Mouse (Mus musculus): ENCODE data around the gene Mrps21. TPM values are rescaled to one million over a fixed set of nuclear protein-coding genes. Genes with fewer than 3 reads are reported as not detected.

Mrps21 gene
- polyA plus RNA-seq, 1 experiment: 17.3 TPM

DNA sequence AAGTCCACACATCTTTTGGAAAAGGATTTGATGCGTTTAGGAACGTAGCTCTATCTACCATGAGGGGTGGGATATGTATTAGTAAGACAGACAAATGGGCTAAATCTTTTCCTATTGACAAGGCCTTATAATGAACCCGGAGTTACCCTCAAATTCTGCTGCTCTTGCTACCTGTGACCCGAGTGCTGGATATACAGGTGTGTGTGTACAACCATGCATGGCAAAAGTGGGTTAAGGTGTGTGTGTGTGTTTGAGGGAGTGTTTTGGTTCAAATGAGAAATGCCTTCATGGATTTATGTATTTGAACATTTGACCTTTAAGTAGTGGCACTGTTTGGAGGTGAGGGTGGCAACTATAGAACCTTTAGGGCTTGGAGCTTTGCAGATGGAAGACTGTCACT, 42.3 kb downstream of the Mrps21 start:
- no peaks in the 10 kb centered on the region for H3K9me3 ChIP-seq (ENCODE audit: control insufficient read depth, low read length)
- peaks cover 4% of the 10 kb centered on the region for H3K4me1 ChIP-seq (ENCODE audit: control insufficient read depth)
- no peak for TF ChIP-seq TAL1 (IDR thresholded peaks at IDR 0.05; ENCODE audit: low read length)
- TF ChIP-seq GATA1 (IDR thresholded peaks at IDR 0.05; ENCODE audit: low read length): no peak
- peaks cover 69% of the 10 kb centered on the region for H3K36me3 ChIP-seq (ENCODE audit: control insufficient read depth)
- H3K27me3 ChIP-seq (ENCODE audit: control insufficient read depth): no peaks in the 10 kb centered on the region
- H3K4me3 ChIP-seq (replicated peaks): no peak overlapping the region

DNA sequence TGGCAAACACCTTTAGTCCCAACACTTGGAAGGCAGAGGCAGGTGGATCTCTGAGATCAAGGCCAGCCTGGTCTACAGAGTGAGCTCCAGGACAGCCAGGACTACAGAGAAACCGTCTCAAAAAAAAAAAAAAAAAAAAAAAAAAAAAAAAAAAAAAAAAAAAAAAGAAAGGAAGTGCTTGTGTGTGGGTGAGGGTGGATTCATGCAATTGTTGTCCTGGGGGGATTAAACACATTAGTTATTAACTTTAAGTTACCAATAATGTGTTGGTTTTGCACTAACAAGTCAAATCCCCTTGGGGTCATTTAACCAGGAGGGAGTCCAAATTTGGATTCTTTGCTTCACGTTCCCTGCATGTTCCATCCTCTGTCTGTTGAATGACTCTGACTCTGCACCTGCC, 45.0 kb downstream of the Mrps21 start:
- no peaks in the 10 kb centered on the region for H3K27me3 ChIP-seq (ENCODE audit: control insufficient read depth)
- TF ChIP-seq GATA1 (IDR thresholded peaks at IDR 0.05; ENCODE audit: low read length) (no peak), TAL1 (IDR thresholded peaks at IDR 0.05; ENCODE audit: low read length) (no peak)
- H3K9me3 ChIP-seq (ENCODE audit: control insufficient read depth, low read length): no peaks in the 10 kb centered on the region
- H3K4me1 ChIP-seq (ENCODE audit: control insufficient read depth): peaks cover 5% of the 10 kb centered on the region
- H3K36me3 ChIP-seq (ENCODE audit: control insufficient read depth): peaks cover 41% of the 10 kb centered on the region
- H3K4me3 ChIP-seq (replicated peaks): no peak overlapping the region

DNA sequence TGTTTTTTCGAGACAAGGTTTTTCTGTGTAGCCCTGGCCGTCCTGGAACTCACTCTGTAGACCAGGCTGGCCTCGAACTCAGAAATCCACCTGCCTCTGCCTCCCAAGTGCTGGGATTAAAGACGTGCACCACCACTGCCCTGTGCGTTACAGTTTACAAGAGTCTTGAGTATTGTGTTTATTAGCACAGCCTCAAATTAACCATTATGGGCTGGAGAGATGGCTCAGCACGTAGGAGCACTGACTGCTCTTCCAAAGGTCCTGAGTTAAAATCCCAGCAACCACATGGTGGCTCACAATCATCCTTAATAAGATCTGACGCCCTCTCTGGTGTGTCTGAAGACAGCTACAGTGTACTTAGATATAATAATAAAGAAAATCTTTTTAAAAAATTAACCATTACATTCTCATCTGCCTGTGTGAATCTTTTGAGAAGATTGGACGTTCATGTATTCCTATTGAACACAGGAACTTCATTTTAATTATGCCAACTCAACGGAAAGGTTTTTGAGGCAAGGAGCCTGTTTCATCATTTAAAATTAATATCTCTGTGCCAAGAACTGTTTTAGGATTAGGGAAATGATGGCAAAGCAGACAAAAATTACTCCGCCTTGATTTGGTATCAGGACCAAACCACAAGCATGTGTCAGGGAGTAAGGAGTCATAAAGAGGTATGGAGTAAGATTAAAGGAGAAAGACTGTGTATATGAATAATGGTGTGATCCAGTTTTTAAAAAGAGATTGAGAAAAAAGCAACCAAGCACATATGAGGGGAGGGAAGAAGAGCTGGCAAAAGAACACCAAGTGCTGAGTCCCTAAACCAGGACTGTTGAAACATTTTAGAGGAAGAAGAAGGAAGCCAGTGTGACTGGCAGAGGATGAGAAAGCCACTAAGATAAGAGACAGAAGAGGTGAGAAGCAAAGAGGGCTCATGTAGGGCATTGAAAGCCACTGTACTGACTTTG, 51.0 kb downstream of the Mrps21 start:
- H3K4me1 ChIP-seq (ENCODE audit: control insufficient read depth): peaks cover 46% of the 10 kb centered on the region
- TF ChIP-seq GATA1 (IDR thresholded peaks at IDR 0.05; ENCODE audit: low read length) (no peak), TAL1 (IDR thresholded peaks at IDR 0.05; ENCODE audit: low read length) (no peak)
- H3K27me3 ChIP-seq (ENCODE audit: control insufficient read depth): no peaks in the 10 kb centered on the region
- no peaks in the 10 kb centered on the region for H3K9me3 ChIP-seq (ENCODE audit: control insufficient read depth, low read length)
- peaks cover 12% of the 10 kb centered on the region for H3K36me3 ChIP-seq (ENCODE audit: control insufficient read depth)
- peak overlapping the region; percentile 73 for H3K4me3 ChIP-seq (replicated peaks)

DNA sequence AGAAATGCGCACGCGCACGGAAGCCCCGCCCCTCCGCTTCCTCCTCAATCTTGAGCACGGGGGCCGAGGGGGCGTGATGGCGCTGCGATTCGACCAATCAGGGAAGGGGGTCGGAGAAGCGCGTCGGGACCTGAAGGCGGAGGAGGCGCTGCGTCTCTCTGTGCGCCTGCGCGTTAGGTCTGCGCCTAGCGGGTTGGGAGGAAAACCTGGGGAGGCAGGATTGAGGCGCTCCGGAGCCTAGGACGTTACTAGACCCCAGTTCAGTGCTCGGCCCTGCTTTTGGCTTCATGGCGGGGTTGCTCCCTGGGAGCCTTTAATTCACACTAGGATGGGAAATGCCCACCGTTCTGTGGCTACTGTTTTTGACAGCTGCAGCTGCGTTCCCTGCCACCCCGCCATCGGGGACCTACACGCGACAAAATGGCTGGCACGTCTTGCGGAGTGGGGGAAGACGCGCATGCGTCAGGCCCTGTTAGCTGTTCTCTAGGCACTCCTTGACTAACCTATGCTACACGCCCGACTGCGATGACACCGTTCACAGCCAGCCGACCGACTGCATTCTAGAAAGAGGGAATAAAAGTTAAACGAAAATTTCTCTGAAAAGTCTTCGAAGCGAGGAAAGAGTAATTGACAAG, 51.9 kb downstream of the Mrps21 start:
- Histone ChIP-seq H3K4me1 (ENCODE audit: control insufficient read depth) (peaks cover 44% of the 10 kb centered on the region), H3K4me3 (replicated peaks) (peak overlapping the region; percentile 73), H3K9me3 (ENCODE audit: control insufficient read depth, low read length) (no peaks in the 10 kb centered on the region), H3K36me3 (ENCODE audit: control insufficient read depth) (peaks cover 12% of the 10 kb centered on the region), H3K27me3 (ENCODE audit: control insufficient read depth) (no peaks in the 10 kb centered on the region)
- TF ChIP-seq TAL1 (IDR thresholded peaks at IDR 0.05; ENCODE audit: low read length) (no peak), GATA1 (IDR thresholded peaks at IDR 0.05; ENCODE audit: low read length) (no peak)

DNA sequence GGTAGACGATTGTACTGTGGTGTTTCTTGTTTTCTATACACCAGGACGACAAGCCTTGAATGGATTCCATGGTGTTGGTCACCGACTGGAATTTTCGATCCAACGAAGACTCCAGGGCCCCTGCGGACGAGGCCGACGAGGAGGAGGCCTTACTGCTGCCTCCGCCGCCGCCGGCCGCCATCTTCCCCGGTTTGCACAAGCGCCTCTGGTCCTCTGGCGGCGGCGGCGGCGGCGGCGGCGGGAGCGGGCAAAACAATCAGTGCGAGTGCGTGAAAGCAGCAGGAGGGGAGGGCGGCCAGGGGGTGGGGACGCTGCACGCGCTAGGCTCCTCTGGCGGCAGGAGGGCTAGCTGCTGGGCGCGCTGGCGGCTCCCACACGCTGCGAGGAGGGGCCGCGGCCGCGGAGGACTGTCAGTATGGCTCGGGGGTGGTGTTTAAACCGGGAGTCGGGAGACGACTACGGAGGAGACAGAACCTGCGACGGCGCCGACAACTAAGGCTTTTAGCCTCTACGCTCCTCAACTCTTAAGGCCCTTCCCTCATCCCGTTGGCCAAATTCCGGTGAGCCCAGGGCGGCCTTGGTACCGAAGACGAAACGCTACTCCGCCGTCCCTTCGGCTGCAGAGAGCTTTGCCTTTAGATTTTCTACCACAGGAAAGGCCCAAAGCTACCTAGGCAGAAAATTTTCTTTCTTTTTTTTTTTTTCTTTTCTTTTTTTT, 52.6 kb downstream of the Mrps21 start, which contains the start of gene Rprd2:
TSS of gene Rprd2 (minus strand) at position 293 of the 718 bp plus-strand sequence.
- peaks cover 46% of the 10 kb centered on the region for H3K4me1 ChIP-seq (ENCODE audit: control insufficient read depth)
- peaks cover 12% of the 10 kb centered on the region for H3K36me3 ChIP-seq (ENCODE audit: control insufficient read depth)
- H3K9me3 ChIP-seq (ENCODE audit: control insufficient read depth, low read length): no peaks in the 10 kb centered on the region
- TF ChIP-seq GATA1 (IDR thresholded peaks at IDR 0.05; ENCODE audit: low read length): no peak
- TF ChIP-seq TAL1 (IDR thresholded peaks at IDR 0.05; ENCODE audit: low read length): no peak
- H3K27me3 ChIP-seq (ENCODE audit: control insufficient read depth): no peaks in the 10 kb centered on the region
- peak within 1 kb of the TSS; percentile 73 for H3K4me3 ChIP-seq (replicated peaks)

DNA sequence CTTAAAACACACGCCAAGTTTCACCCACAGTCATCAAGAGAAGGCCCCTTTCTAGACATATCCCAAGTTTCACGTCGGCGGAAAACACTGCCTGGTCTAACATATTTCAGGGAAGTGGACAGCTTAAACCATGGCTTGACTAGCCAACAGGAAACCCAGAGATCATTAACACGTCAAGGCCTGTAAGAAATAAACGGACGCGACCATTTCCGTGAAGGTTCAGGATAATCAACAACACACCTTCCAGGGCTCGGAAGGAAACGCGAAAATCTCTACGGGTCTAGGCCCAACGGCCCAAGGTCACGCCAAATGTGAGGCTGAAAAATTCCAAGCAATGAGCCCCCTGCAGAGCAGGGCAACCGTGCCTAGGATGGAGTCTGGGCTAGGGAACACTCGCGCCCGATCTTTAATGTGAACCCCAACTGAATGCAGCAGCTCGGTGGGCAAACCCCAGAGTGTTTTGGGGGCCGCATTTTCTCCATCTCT, 53.2 kb downstream of the Mrps21 start:
- H3K36me3 ChIP-seq (ENCODE audit: control insufficient read depth): peaks cover 13% of the 10 kb centered on the region
- TF ChIP-seq TAL1 (IDR thresholded peaks at IDR 0.05; ENCODE audit: low read length) (no peak), GATA1 (IDR thresholded peaks at IDR 0.05; ENCODE audit: low read length) (no peak)

DNA sequence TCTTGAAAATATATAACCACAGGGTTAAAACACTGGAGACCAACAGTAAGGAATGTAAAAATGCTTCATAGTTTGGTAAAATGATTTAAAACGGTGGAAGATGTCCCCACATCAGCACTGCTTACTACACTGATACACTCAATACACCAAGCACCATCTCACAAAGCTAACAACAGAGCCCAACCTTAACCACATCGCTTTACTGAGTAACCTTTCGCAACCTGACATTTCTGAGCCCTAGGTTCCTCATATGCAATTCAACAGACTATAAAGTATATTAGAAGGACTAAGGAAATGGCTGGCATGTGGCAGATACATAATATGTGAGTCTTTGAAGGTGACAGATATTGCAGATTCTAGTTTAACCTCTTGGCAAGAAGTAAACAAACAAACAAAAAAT, 54.6 kb downstream of the Mrps21 start:
- Histone ChIP-seq H3K9me3 (ENCODE audit: control insufficient read depth, low read length) (no peaks in the 10 kb centered on the region), H3K4me1 (ENCODE audit: control insufficient read depth) (peaks cover 56% of the 10 kb centered on the region), H3K4me3 (replicated peaks) (peak overlapping the region; percentile 73), H3K36me3 (ENCODE audit: control insufficient read depth) (peaks cover 19% of the 10 kb centered on the region), H3K27me3 (ENCODE audit: control insufficient read depth) (no peaks in the 10 kb centered on the region)
- no peak for TF ChIP-seq TAL1 (IDR thresholded peaks at IDR 0.05; ENCODE audit: low read length)
- TF ChIP-seq GATA1 (IDR thresholded peaks at IDR 0.05; ENCODE audit: low read length): no peak

More for the DNA sequence above, 53.2 kb downstream of the Mrps21 start:
- Histone ChIP-seq H3K9me3 (ENCODE audit: control insufficient read depth, low read length) (no peaks in the 10 kb centered on the region), H3K27me3 (ENCODE audit: control insufficient read depth) (no peaks in the 10 kb centered on the region), H3K4me3 (replicated peaks) (peak overlapping the region; percentile 73), H3K4me1 (ENCODE audit: control insufficient read depth) (peaks cover 48% of the 10 kb centered on the region)

Other genes with a start within 250 kb of the Mrps21 start
- gene Ensa, start 246.5 kb downstream of the Mrps21 start, polyA plus RNA-seq (2012): 2.8 and 4.2 TPM in 2 replicates
- 31.1 and 36.9 TPM in 2 replicates for gene Mcl1, start 212.7 kb downstream of the Mrps21 start, polyA plus RNA-seq (2012)
- gene Adamtsl4, start 183.6 kb downstream of the Mrps21 start, polyA plus RNA-seq (2012): 0.22 TPM in 1 of 2 replicates, not detected in the other
- gene Ecm1, start 131.9 kb downstream of the Mrps21 start, polyA plus RNA-seq (2012): 0.59 and 0.89 TPM in 2 replicates
- gene Tars2, start 111.3 kb downstream of the Mrps21 start, polyA plus RNA-seq (2012): 1.7 and 2.6 TPM in 2 replicates
- 0.52 and 0.66 TPM in 2 replicates for gene Rprd2, start 52.7 kb downstream of the Mrps21 start, polyA plus RNA-seq (2012)
- gene Prpf3, start 15.6 kb downstream of the Mrps21 start, polyA plus RNA-seq (2012): 1.3 and 1.6 TPM in 2 replicates
- gene Ciart, start 10.7 kb upstream of the Mrps21 start, polyA plus RNA-seq (2012): 0.05 and 0.33 TPM in 2 replicates
- gene BC028528, start 20.5 kb upstream of the Mrps21 start, polyA plus RNA-seq (2012): not detected in 2 replicates
- 3.5 and 4.3 TPM in 2 replicates for gene Aph1a, start 22.4 kb upstream of the Mrps21 start, polyA plus RNA-seq (2012)
- not detected in 2 replicates for gene Car14, start 33.2 kb upstream of the Mrps21 start, polyA plus RNA-seq (2012)
- gene Anp32e, start 57.7 kb upstream of the Mrps21 start, polyA plus RNA-seq (2012): 32.3 and 36.6 TPM in 2 replicates
- 4.4 and 4.6 TPM in 2 replicates for gene Plekho1, start 124.5 kb upstream of the Mrps21 start, polyA plus RNA-seq (2012)
- gene Vps45, start 186.9 kb upstream of the Mrps21 start, polyA plus RNA-seq (2012): 1.3 and 1.7 TPM in 2 replicates
- gene Otud7b, start 233.0 kb upstream of the Mrps21 start, polyA plus RNA-seq (2012): 0.93 and 1.3 TPM in 2 replicates

Measured in erythroblast, embryonic 14.5 days (primary cell).